Mouse (Mus musculus): ENCODE measurements around the gene Dab2ip.

DNA sequence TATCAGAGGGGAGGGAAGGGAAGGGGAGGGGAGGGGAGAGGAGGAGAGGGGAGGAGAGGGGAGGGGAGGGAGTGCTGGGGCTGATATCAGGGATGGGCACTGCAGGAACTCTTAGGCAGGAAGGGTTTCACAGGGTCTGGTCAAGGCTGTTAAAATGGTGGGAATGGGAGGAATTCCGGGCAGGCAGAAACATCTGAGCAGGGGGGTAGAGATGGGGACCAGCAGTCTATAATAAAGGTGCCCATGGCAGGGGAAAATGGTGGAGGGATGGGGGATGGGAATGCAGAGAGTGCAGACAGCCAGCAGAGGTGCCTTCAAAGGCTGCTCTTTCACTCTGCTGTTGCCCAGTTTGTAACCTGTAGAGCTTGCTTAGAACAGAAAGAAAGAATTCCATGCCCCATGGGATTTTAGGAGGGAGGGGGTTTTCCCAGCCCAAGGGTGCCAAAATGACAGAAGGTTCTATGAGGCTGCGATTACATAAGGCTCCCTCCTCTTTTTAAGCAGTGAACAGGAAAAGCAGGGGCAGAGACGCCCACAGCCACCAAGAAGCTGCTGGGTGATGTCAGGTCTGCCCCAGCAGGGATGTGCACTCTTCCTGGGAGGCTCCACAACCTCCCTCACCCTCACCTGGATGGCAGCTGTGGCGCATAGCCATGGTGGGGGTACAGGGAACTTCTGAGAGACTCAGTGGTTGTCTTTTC is 210.6 kb downstream of the Dab2ip start:
- TF ChIP-seq EP300 (IDR thresholded peaks at IDR 0.05; ENCODE audit: low read length) = no peak
- no peak for TF ChIP-seq POLR2A (IDR thresholded peaks at IDR 0.05; ENCODE audit: low read depth, low read length)
- TF ChIP-seq CTCF (conservative IDR thresholded peaks at IDR 0.05 in 1 of 2, IDR thresholded peaks at IDR 0.05 in 1 of 2; ENCODE audit: low read depth in 2 of 2, low read length in 2 of 2) = no peak
- TF ChIP-seq SIN3A (IDR thresholded peaks at IDR 0.05; ENCODE audit: low read length) = no peak
- no peak for TF ChIP-seq POLR2AphosphoS2 (IDR thresholded peaks at IDR 0.05; ENCODE audit: low read depth, low read length)
